Mouse (Mus musculus) intestine, embryonic 14.5 days (tissue): Measurements from ENCODE around the gene Pif1. TPM values are rescaled to one million over a fixed set of nuclear protein-coding genes. Genes with fewer than 3 reads are reported as not detected.

ENCODE experiments used
- ATAC-seq: fragments of 200-750 bp; cut with Nextera tagmentation; replicated peaks from 2 replicates; pipeline ENCODE4 v1.8.0; 2017; ENCODE audit warnings: low read depth, moderate number of reproducible peaks, moderate TSS enrichment, moderate library complexity; ENCODE audit not compliant: low FRiP score, low TSS enrichment
- DNase-seq: peaks from one replicate; pipeline ENCODE4 v3.0.0-alpha.2; 2018; ENCODE audit warnings: low spot score
- H3K27ac ChIP-seq: fragments of 300-500 bp; sonication (generic); 2 replicates; pipeline ENCODE4 v1.5.1; 2014; ENCODE audit warnings: low read depth, mild to moderate bottlenecking, control low read depth
- H3K27me3 ChIP-seq: fragments of 300-500 bp; sonication (generic); replicated peaks from 2 replicates; pipeline ENCODE4 v1.6.1; 2014; ENCODE audit warnings: low read length, control low read depth; ENCODE audit not compliant: control insufficient read depth, insufficient read depth
- H3K36me3 ChIP-seq: fragments of 300-500 bp; sonication (generic); 2 replicates; pipeline ENCODE4 v1.6.1; 2014; ENCODE audit warnings: low read length, control low read depth; ENCODE audit not compliant: control insufficient read depth, insufficient read depth
- H3K4me1 ChIP-seq: fragments of 300-500 bp; sonication (generic); replicated peaks from 2 replicates; pipeline ENCODE4 v1.6.1; 2014; ENCODE audit warnings: low read length, control low read depth, mixed read lengths; ENCODE audit not compliant: control insufficient read depth, insufficient read depth
- H3K4me2 ChIP-seq: fragments of 300-500 bp; sonication (generic); 2 replicates; pipeline ENCODE4 v1.6.1; 2014; ENCODE audit warnings: low read length
- H3K4me3 ChIP-seq: fragments of 300-500 bp; sonication (generic); 2 replicates; pipeline ENCODE4 v1.5.1; 2014; ENCODE audit warnings: low read depth, low read length, control low read depth, mixed read lengths
- H3K9ac ChIP-seq: fragments of 300-500 bp; sonication (generic); 2 replicates; pipeline ENCODE4 v1.6.1; 2014; ENCODE audit warnings: mild to moderate bottlenecking, low read length
- H3K9me3 ChIP-seq: fragments of 300-500 bp; sonication (generic); 2 replicates; pipeline ENCODE4 v1.6.1; 2016; ENCODE audit warnings: low read length, control low read depth; ENCODE audit not compliant: control insufficient read depth
- WGBS: fragments of 180-500 bp; shearing (Covaris S2); extraction: QIAGEN DNeasy Blood & Tissue Kit; methylation state at CpG from one replicate; pipeline ENCODE4 v1.1.7; 2014; 5-methylcytosine and 5-hydroxymethylcytosine counted together
- polyA plus RNA-seq: library from polyadenylated mRNA; unstranded; fragments of >200 nt; fragmentation: Nextera tagmentation; extraction: Ambion mirVana; gene quantifications from 2 replicates; pipeline ENCODE4 v1.2.1, GENCODE M21; 2014

Pif1 gene
- polyA plus RNA-seq, 1 experiment from 2014 or later: 8.1 TPM

- H3K9ac ChIP-seq: no peak overlapping the region
Observed at GRCm38 (mm10) chr9:65598765-65599249, 11.8 kb downstream of the Pif1 start.

GRCm38 (mm10) chr9:65600951-65601350 is 14.0 kb downstream of the Pif1 start:
- 65% methylated on average over 2 of the region's 2 CpGs for WGBS
- no peak for ATAC-seq
- Histone ChIP-seq H3K9ac (no peak overlapping the region), H3K36me3 (no peaks in the 10 kb centered on the region), H3K9me3 (no peaks in the 10 kb centered on the region), H3K27ac (no peak overlapping the region), H3K4me3 (no peak overlapping the region), H3K4me1 (peaks cover 4% of the 10 kb centered on the region; the same call in 1 of the 2 replicates), H3K4me2 (no peak overlapping the region), H3K27me3 (no peaks in the 10 kb centered on the region)
- no peak for DNase-seq

More at GRCm38 (mm10) chr9:65598765-65599249, 11.8 kb downstream of the Pif1 start:
- Histone ChIP-seq H3K9me3 (no peaks in the 10 kb centered on the region), H3K4me3 (no peak overlapping the region), H3K4me2 (peak overlapping the region; percentile 3; the same call in 1 of the 2 replicates), H3K4me1 (no peaks in the 10 kb centered on the region), H3K27me3 (no peaks in the 10 kb centered on the region), H3K36me3 (peaks cover 13% of the 10 kb centered on the region; the same call in 1 of the 2 replicates), H3K27ac (no peak overlapping the region)
- WGBS: 59% methylated on average over 7 of the region's 11 CpGs
- DNase-seq (no peak), ATAC-seq (no peak)

GRCm38 (mm10) chr9:65603401-65604102 is 16.6 kb downstream of the Pif1 start:
- Histone ChIP-seq H3K4me2 (no peak overlapping the region), H3K9ac (no peak overlapping the region), H3K9me3 (no peaks in the 10 kb centered on the region), H3K4me3 (no peak overlapping the region), H3K4me1 (peaks cover 9% of the 10 kb centered on the region; the same call in 1 of the 2 replicates), H3K27me3 (no peaks in the 10 kb centered on the region), H3K36me3 (no peaks in the 10 kb centered on the region), H3K27ac (no peak overlapping the region)
- DNase-seq: no peak
- whole genome bisulfite sequencing: 54% methylated on average over 8 of the region's 8 CpGs
- ATAC-seq: no peak

- DNase-seq: peak; percentile 89
- Histone ChIP-seq H3K4me1 (peaks cover 9% of the 10 kb centered on the region; the same call in 1 of the 2 replicates), H3K4me3 (no peak overlapping the region; the same call in 1 of the 2 replicates), H3K27ac (peak overlapping the region; percentile 85; the same call in 1 of the 2 replicates), H3K9me3 (no peaks in the 10 kb centered on the region), H3K9ac (no peak overlapping the region; the same call in 1 of the 2 replicates), H3K4me2 (peak overlapping the region; percentile 38), H3K27me3 (no peaks in the 10 kb centered on the region), H3K36me3 (no peaks in the 10 kb centered on the region)
- peak; percentile 80 for ATAC-seq
- 9% methylated on average over 9 of the region's 9 CpGs for WGBS
Observed at GRCm38 (mm10) chr9:65605471-65606136, 18.6 kb downstream of the Pif1 start.

- H3K27ac ChIP-seq: peak overlapping the region; percentile 85
- WGBS: 35% methylated on average over 9 of the region's 9 CpGs
Observed at GRCm38 (mm10) chr9:65606321-65607109, 19.6 kb downstream of the Pif1 start.

GRCm38 (mm10) chr9:65607120-65607519 is 20.2 kb downstream of the Pif1 start:
- H3K4me2 ChIP-seq: no peak overlapping the region
- H3K9me3 ChIP-seq: no peaks in the 10 kb centered on the region
- 23% methylated on average over 2 of the region's 2 CpGs for WGBS
- no peaks in the 10 kb centered on the region for H3K36me3 ChIP-seq
- H3K27me3 ChIP-seq: no peaks in the 10 kb centered on the region
- DNase-seq (no peak), ATAC-seq (no peak; the same call in 1 of the 2 replicates)
- peaks cover 9% of the 10 kb centered on the region; the same call in 1 of the 2 replicates for H3K4me1 ChIP-seq
- H3K9ac ChIP-seq: no peak overlapping the region
- H3K27ac ChIP-seq: peak overlapping the region; percentile 54; the same call in 1 of the 2 replicates
- H3K4me3 ChIP-seq: no peak overlapping the region

More at GRCm38 (mm10) chr9:65606321-65607109, 19.6 kb downstream of the Pif1 start:
- H3K4me1 ChIP-seq: peaks cover 9% of the 10 kb centered on the region; the same call in 1 of the 2 replicates
- no peak for DNase-seq
- H3K4me3 ChIP-seq: no peak overlapping the region
- no peak for ATAC-seq
- H3K9me3 ChIP-seq: no peaks in the 10 kb centered on the region
- H3K27me3 ChIP-seq: no peaks in the 10 kb centered on the region
- peak overlapping the region; percentile 32; the same call in 1 of the 2 replicates for H3K9ac ChIP-seq
- H3K4me2 ChIP-seq: no peak overlapping the region
- H3K36me3 ChIP-seq: no peaks in the 10 kb centered on the region

GRCm38 (mm10) chr9:65611969-65612486 is 25.1 kb downstream of the Pif1 start:
- no peaks in the 10 kb centered on the region for H3K27me3 ChIP-seq
- DNase-seq (no peak), ATAC-seq (no peak)
- no peak overlapping the region for H3K9ac ChIP-seq
- H3K4me1 ChIP-seq: no peaks in the 10 kb centered on the region
- no peaks in the 10 kb centered on the region for H3K36me3 ChIP-seq
- H3K4me2 ChIP-seq: no peak overlapping the region
- no peak overlapping the region for H3K4me3 ChIP-seq
- 64% methylated on average over 5 of the region's 5 CpGs for WGBS
- no peaks in the 10 kb centered on the region for H3K9me3 ChIP-seq
- no peak overlapping the region for H3K27ac ChIP-seq

GRCm38 (mm10) chr9:65613098-65613497 is 26.1 kb downstream of the Pif1 start:
- no peak overlapping the region for H3K4me3 ChIP-seq
- 20% methylated on average over 2 of the region's 2 CpGs for WGBS
- no peaks in the 10 kb centered on the region for H3K27me3 ChIP-seq
- ATAC-seq: no peak
- H3K36me3 ChIP-seq: no peaks in the 10 kb centered on the region
- no peak overlapping the region for H3K4me2 ChIP-seq
- H3K27ac ChIP-seq: peak overlapping the region; percentile 54
- no peak overlapping the region for H3K9ac ChIP-seq
- DNase-seq: no peak
- H3K4me1 ChIP-seq: no peaks in the 10 kb centered on the region
- H3K9me3 ChIP-seq: no peaks in the 10 kb centered on the region
